Mouse (Mus musculus): ENCODE measurements around the gene Frmd4a.

Gene Frmd4a

GRCm38 (mm10) chr2:4286390-4286901 is 268.9 kb downstream of the Frmd4a start:
- DNase-seq (ENCODE audit: low spot score in 2 of 2), result peak in 1 of 2 experiments; percentile 70

- no peak for DNase-seq (ENCODE audit: low spot score in 2 of 2)
Measured at GRCm38 (mm10) chr2:4290475-4290874, 273.0 kb downstream of the Frmd4a start.

GRCm38 (mm10) chr2:4291100-4291499 is 273.6 kb downstream of the Frmd4a start:
- DNase-seq (ENCODE audit: low spot score in 2 of 2), result no peak

- DNase-seq (ENCODE audit: low spot score in 2 of 2), result no peak
Measured at GRCm38 (mm10) chr2:4291671-4292070, 274.2 kb downstream of the Frmd4a start.

GRCm38 (mm10) chr2:4293726-4294125 is 276.2 kb downstream of the Frmd4a start:
- no peak for DNase-seq (ENCODE audit: low spot score in 2 of 2)

GRCm38 (mm10) chr2:4295641-4296040 is 278.1 kb downstream of the Frmd4a start:
- DNase-seq (ENCODE audit: low spot score in 2 of 2), result no peak

GRCm38 (mm10) chr2:4296881-4297280 is 279.4 kb downstream of the Frmd4a start:
- DNase-seq (ENCODE audit: low spot score in 2 of 2), result no peak

DNA sequence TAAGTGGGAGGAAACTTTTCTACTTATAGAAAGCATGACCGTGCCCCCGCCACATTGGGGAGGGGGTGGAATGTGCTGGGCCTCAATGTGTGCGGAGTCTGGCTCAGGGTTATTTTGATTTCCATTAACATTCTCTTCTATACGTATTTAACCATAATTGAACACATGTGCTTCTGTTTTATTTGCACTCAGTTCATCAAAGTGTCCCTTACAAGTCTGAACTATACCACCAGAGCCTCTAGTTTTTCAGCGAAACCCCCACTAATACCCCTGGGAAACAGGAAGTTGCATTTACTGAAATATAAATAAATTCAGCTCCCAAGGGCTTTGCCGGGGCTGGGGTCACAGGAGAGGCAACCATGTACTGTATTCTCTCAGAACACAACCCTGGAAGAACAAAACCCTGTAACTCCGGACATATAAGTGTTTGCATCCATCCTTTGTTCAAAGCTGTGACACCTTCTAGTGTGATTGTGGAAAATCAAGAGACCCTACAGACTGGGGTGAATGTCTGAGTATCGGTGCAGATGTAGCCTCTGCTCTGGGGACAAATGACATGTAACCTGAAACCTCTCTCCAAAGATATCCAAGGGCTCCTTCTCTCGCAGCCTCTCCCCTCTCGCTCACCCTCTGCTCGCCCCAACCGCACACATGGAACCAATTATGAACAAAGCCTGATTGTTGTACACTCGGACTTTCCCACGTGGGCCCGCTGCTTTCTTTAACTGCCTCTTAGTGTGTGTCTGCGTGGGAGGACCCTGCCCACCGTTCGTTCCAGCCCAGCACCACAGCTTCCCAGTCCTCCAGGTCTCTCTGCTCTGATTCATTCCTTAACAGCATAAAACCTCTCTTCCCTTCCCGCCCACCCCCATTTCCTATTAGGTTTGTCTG is 281.1 kb downstream of the Frmd4a start:
- peak in 1 of 2 experiments; percentile 36 for DNase-seq (ENCODE audit: low spot score in 2 of 2)

DNA sequence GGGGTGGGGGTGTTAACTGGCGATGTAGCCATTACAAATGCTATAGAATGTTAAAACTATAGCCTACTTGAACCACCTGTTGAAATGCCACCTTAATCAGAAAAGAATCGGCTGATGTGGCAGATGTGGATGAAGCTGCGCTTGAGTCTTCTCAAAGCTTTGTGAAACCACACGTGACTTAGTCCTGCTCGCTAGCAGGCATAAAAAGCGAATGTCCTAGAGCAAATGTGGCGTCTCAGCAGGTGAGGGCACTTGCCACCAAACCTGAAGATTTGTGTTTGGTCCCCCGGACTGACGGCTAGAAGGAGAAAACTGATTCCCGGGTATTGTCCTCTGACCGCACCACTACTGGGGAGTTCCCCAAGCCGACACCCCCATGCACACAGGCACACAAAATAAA is 282.1 kb downstream of the Frmd4a start:
- no peak for DNase-seq (ENCODE audit: low spot score in 2 of 2)

- DNase-seq (ENCODE audit: low spot score in 2 of 2), result no peak
Measured at GRCm38 (mm10) chr2:4300383-4300811, 282.9 kb downstream of the Frmd4a start.

DNA sequence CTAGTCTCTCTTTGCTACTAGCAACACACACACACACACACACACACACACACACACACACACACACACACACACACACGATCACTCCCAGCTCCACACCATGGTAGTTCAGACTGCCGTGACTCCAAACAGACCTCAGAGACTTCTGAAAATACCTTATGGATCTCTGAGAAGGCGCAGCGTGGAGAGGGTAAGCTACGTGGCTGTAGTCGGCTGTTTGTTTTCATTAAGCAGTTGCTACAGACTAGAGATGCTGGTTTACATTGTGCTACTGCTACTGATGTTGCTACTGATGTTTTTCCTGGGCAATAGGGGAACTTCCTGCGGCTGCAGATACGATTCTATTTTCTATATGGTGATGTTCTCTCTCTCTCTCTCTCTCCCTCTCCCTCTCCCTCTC is 283.3 kb downstream of the Frmd4a start:
- no peak for DNase-seq (ENCODE audit: low spot score in 2 of 2)

GRCm38 (mm10) chr2:4301256-4301655 is 283.7 kb downstream of the Frmd4a start:
- DNase-seq (ENCODE audit: low spot score in 2 of 2), result no peak

GRCm38 (mm10) chr2:4301692-4302091 is 284.2 kb downstream of the Frmd4a start:
- DNase-seq (ENCODE audit: low spot score in 2 of 2), result no peak

DNA sequence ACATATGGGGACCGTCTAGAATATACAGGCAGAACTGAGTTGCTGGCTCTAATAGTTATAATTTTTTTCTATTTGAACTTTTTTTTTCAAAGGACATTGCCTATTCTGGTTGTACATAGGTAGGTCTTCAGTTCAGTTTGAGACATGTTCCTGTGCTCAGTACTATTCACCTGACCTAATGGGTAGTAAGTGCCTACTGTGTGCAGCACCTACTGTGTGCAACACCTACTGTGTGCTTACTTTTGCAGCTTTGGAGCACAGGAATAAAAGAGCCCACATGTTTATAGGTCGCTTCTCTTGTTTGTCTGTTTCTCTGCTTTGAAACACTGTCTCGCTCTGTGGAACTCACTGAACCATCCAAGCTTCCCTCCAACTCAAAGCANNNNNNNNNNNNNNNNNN is 284.6 kb downstream of the Frmd4a start:
- no peak for DNase-seq (ENCODE audit: low spot score in 2 of 2)

DNA sequence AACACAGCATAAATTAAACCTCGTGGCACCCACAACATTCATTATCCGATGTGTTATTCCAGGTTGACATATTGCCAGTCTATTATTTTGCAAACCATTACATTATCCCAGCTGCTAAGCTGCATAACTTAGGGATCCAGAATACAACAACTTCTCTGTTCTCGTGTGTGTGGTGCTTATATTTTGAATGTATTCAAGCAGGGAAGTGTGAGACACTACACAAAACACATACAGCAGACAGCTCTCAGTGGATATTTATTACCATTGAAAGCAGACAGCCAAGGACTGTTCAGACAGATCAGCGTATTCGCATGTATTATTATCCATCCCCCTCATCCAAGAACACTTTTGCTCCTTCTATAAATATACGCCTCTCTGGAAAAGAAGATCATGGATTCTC is 289.6 kb downstream of the Frmd4a start:
- no peak for DNase-seq (ENCODE audit: low spot score in 2 of 2)

GRCm38 (mm10) chr2:4314545-4314944 is 297.0 kb downstream of the Frmd4a start:
- no peak for DNase-seq (ENCODE audit: low spot score in 2 of 2)

GRCm38 (mm10) chr2:4316589-4316988 is 299.1 kb downstream of the Frmd4a start:
- no peak for DNase-seq (ENCODE audit: low spot score in 2 of 2)

GRCm38 (mm10) chr2:4318134-4318533 is 300.6 kb downstream of the Frmd4a start:
- DNase-seq (ENCODE audit: low spot score in 2 of 2), result no peak

- DNase-seq (ENCODE audit: low spot score in 2 of 2), result no peak
Measured at GRCm38 (mm10) chr2:4326241-4327010, 308.9 kb downstream of the Frmd4a start.

DNA sequence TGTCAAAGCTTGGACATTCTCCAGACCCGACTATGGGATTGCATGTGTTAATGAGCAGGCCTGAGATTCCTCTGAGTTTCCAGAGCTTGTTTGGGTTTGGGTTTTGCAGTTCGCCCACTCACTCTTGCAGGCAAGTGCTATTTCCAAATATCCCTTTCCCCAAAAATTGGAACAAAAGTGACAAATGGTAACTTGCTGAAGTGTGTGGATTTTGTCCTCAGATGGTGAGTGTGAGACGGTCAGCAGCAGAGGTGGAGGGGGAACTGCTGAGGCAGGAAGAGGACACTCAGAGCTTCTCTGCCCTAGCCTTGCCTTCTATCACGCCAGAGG is 309.5 kb downstream of the Frmd4a start:
- DNase-seq (ENCODE audit: low spot score in 2 of 2), result no peak

DNA sequence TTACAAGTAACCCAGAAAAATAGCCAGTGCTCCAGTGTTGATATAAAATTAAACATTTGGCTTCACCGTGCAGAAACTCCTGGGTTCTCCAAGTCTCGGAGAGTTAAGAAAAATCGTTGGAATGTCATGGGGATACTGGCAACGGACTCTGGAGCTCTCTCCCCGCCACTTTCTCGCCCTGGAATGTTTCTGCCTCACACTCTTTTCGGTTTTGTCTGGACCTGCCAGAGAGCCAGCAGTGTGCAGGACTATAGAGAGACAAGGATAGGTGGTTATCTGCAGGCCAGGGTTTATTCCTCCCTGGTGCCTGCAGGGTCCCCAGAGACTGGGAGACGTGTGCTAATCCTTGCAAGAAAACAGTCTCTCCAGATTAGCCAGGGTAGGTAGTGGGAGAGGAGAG is 314.9 kb downstream of the Frmd4a start:
- no peak for DNase-seq (ENCODE audit: low spot score in 2 of 2)

DNA sequence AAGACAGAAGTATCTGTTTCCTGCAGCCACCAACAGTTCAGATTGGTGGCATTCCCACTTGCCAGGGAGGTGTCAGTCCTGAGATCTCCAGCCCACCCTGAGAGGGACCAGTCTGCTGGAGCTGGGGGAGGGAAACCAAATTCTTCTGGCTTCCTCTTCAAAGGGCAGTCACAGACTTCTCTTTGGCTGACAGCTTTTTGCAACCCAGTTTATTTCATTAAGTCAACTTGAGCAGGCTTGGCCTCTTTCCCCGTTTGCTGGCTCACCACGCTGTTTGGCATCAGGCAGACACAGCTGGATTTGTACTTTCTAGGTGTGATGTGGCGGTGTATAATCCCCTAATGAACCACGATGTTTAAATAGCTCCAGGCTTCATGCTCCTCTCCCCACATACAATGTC is 316.7 kb downstream of the Frmd4a start:
- peak in 1 of 2 experiments; percentile 31 for DNase-seq (ENCODE audit: low spot score in 2 of 2)

DNA sequence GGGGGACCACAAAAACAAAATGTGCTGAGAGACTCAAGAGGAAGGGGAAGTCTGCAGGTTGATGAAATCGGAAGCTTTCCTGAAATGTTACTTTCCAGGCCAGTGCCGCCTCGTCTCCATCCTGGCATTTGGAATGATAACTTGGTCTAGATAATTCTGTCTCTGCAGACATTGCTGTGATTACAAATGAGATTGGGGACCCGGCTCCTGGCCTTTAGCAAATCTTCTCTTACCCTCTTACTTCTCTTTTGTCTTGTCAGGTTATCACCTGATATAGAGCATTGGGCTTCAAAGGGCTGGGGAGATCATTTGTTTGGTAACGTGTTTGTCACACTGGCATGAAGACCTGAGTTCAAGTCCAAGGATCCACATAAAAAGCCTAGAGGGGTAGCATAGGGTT is 317.4 kb downstream of the Frmd4a start:
- no peak for DNase-seq (ENCODE audit: low spot score in 2 of 2)

All from urinary bladder, postnatal 4 days (tissue).